Mouse (Mus musculus) ES-E14 (cell line): ENCODE data around the gene Cbr2.

Source experiments
- MAFK ChIP-seq: IDR thresholded peaks from 2 replicates; pipeline ENCODE4 v1.6.1; 2014; ENCODE audit warnings: mild to moderate bottlenecking, low read depth, low read length, inconsistent platforms; ENCODE audit not compliant: insufficient read depth
- ZNF384 ChIP-seq: IDR thresholded peaks from 2 replicates; pipeline ENCODE4 v1.6.1; 2012; ENCODE audit warnings: low read depth, low read length, inconsistent platforms

- no peak for TF ChIP-seq ZNF384
- no peak for TF ChIP-seq MAFK
Observed at GRCm38 (mm10) chr11:120715131-120715530, 16.8 kb downstream of the Cbr2 start.
